Comparison of ENCODE assay signal across 14 mouse cellular contexts in genomic region chr5:33681611-33682388, GRCm38 (mm10). TPM values are rescaled to one million over a fixed set of nuclear protein-coding genes. Genes with fewer than 3 reads are reported as not detected.
DNase-seq lines count a peak whose midpoint lies in the region; ATAC-seq and TF ChIP-seq lines count a peak whose summit lies in the region.
"Had no signal": no experiment of that assay in that cellular context is flagged by ENCODE, and none has a peak within 500 bp of the region (broad histone marks: within the 10 kb centered on the region; RNA-seq: fewer than 3 reads in every experiment).

No protein-coding gene starts in this region.

- ATAC-seq in hindbrain, postnatal 0 days, result no peak
- ATAC-seq in hindbrain, embryonic 16.5 days, result no peak
- no peak for ATAC-seq in limb, embryonic 15.5 days (ENCODE audit: insufficient number of reproducible peaks, low FRiP score, low TSS enrichment, low read depth)
- ATAC-seq in megakaryocyte-erythroid progenitor cell, adult 5-6 weeks (replicated peaks; ENCODE audit: low FRiP score, low TSS enrichment, poor library complexity, severe bottlenecking), result peak; percentile 77

- no peak overlapping the region for H3K4me2 ChIP-seq in hindbrain, postnatal 0 days (ENCODE audit: low read depth, low read length)
- no peak overlapping the region for H3K4me2 ChIP-seq in hindbrain, embryonic 16.5 days (ENCODE audit: low read length)
- no peak overlapping the region for H3K4me2 ChIP-seq in limb, embryonic 15.5 days
- H3K4me2 ChIP-seq: lung, embryonic 14.5 days; neural tube, embryonic 13.5 days had no signal

- 71% methylated on average over 15 of the region's 15 CpGs for WGBS in hindbrain, postnatal 0 days
- 68% methylated on average over 15 of the region's 15 CpGs for WGBS in hindbrain, embryonic 16.5 days
- WGBS in limb, embryonic 15.5 days, result 71% methylated on average over 15 of the region's 15 CpGs

- no peak overlapping the region for H3K4me3 ChIP-seq in hindbrain, postnatal 0 days (ENCODE audit: low read length)
- no peak overlapping the region for H3K4me3 ChIP-seq in hindbrain, embryonic 16.5 days (ENCODE audit: low read length)
- H3K4me3 ChIP-seq in limb, embryonic 15.5 days, result no peak overlapping the region
- H3K4me3 ChIP-seq: neural tube, embryonic 13.5 days had no signal

- no peak overlapping the region for H3K9ac ChIP-seq in hindbrain, postnatal 0 days (replicated peaks; ENCODE audit: low read length)
- H3K9ac ChIP-seq in hindbrain, embryonic 16.5 days (ENCODE audit: low read depth, low read length), result no peak overlapping the region
- no peak overlapping the region for H3K9ac ChIP-seq in limb, embryonic 15.5 days
- H3K9ac ChIP-seq: lung, embryonic 14.5 days; neural tube, embryonic 13.5 days had no signal

- 0 out of 2 replicates have a peak, but pooled peaks cover 3% of the 10 kb centered on the region for H3K27me3 ChIP-seq in hindbrain, postnatal 0 days (ENCODE audit: insufficient read depth, low read length)
- no peaks in the 10 kb centered on the region; the same call in 1 of the 2 replicates for H3K27me3 ChIP-seq in hindbrain, embryonic 16.5 days (replicated peaks; ENCODE audit: control insufficient read depth, insufficient read depth, low read length)
- no peaks in the 10 kb centered on the region for H3K27me3 ChIP-seq in limb, embryonic 15.5 days

- no peak overlapping the region for H3K27ac ChIP-seq in hindbrain, postnatal 0 days
- no peak overlapping the region for H3K27ac ChIP-seq in hindbrain, embryonic 16.5 days (ENCODE audit: low read depth, low read length)
- peak overlapping the region; percentile 47 for H3K27ac ChIP-seq in limb, embryonic 15.5 days
- H3K27ac ChIP-seq: kidney, postnatal 0 days; neural tube, embryonic 13.5 days had no signal

- H3K4me1 ChIP-seq in hindbrain, postnatal 0 days (ENCODE audit: insufficient read depth, low read length), result no peaks in the 10 kb centered on the region
- no peaks in the 10 kb centered on the region for H3K4me1 ChIP-seq in hindbrain, embryonic 16.5 days (ENCODE audit: control insufficient read depth, insufficient read depth, low read depth, low read length)
- H3K4me1 ChIP-seq in limb, embryonic 15.5 days, result peaks cover 24% of the 10 kb centered on the region

- peak; percentile 39 for DNase-seq in hindbrain, postnatal 0 days (ENCODE audit: low spot score)
- peak; percentile 100 for DNase-seq in MEL-GATA-1-ER (ENCODE audit: extremely low read depth, low read depth)
- DNase-seq in left cerebral cortex, adult 8-10 months (ENCODE audit: low spot score in 2 of 2), result no peak
- DNase-seq in spleen, adult 12 weeks (ENCODE audit: low spot score), result no peak
- DNase-seq in kidney, adult 9 months, result no peak
- DNase-seq: cerebellum, postnatal 14 days; heart, postnatal 4 days; lung, embryonic 14.5 days; midbrain, embryonic 14.5 days had no signal

- no peaks in the 10 kb centered on the region for H3K9me3 ChIP-seq in hindbrain, postnatal 0 days (ENCODE audit: low read length)
- H3K9me3 ChIP-seq in hindbrain, embryonic 16.5 days (ENCODE audit: control insufficient read depth, low read length), result no peaks in the 10 kb centered on the region
- H3K9me3 ChIP-seq in limb, embryonic 15.5 days, result no peaks in the 10 kb centered on the region
- H3K9me3 ChIP-seq: neural tube, embryonic 13.5 days had no signal

- TF ChIP-seq CTCF in hindbrain, postnatal 0 days (IDR thresholded peaks at IDR 0.05; ENCODE audit: low read depth), result 0 out of 2 replicates have a peak, but pooled peaks have one; percentile 19

- H3K36me3 ChIP-seq in hindbrain, postnatal 0 days (ENCODE audit: insufficient read depth, low read length), result no peaks in the 10 kb centered on the region
- no peaks in the 10 kb centered on the region for H3K36me3 ChIP-seq in hindbrain, embryonic 16.5 days (ENCODE audit: control insufficient read depth, insufficient read depth, low read length)
- no peaks in the 10 kb centered on the region for H3K36me3 ChIP-seq in limb, embryonic 15.5 days
- H3K36me3 ChIP-seq: neural tube, embryonic 13.5 days had no signal

RNA-seq across cellular contexts. Expression of gene Tmem129, which starts 23.6 kb away (rescaled TPM):
- total RNA-seq in hindbrain, postnatal 0 days (2014; rRNA removed), result 36.9 and 39.3 TPM in 2 replicates
- 22.0 and 23.6 TPM in 2 replicates for polyA plus RNA-seq in hindbrain, postnatal 0 days (2015; fragmentation: Nextera tagmentation; extraction: Ambion mirVana)
- polyA plus RNA-seq in hindbrain, embryonic 16.5 days (2015; fragmentation: Nextera tagmentation; extraction: Ambion mirVana), result 32.5 and 35.3 TPM in 2 replicates
- 45.8 and 49.7 TPM in 2 replicates for polyA plus RNA-seq in limb, embryonic 15.5 days (2015; fragmentation: Nextera tagmentation; extraction: Ambion mirVana)
- 20.5 and 30.5 TPM in 2 replicates for total RNA-seq in megakaryocyte-erythroid progenitor cell, adult 5-6 weeks (2014; fragmentation: Nextera tagmentation)
- total RNA-seq in megakaryocyte-erythroid progenitor cell, adult 5-6 weeks (2017), result 12.3 and 34.4 TPM in 2 replicates
- 10 to 100 TPM; 23.1 to 26.2 (median 24.0) TPM for total RNA-seq in left cerebral cortex, adult 8-10 months (2022)

RNA-seq across cellular contexts. Expression of gene Tacc3, which starts 23.9 kb away (rescaled TPM):
- total RNA-seq in hindbrain, postnatal 0 days (2014; rRNA removed), result 19.2 and 30.0 TPM in 2 replicates
- polyA plus RNA-seq in hindbrain, postnatal 0 days (2015; fragmentation: Nextera tagmentation; extraction: Ambion mirVana), result 39.0 and 49.1 TPM in 2 replicates
- polyA plus RNA-seq in hindbrain, embryonic 16.5 days (2015; fragmentation: Nextera tagmentation; extraction: Ambion mirVana), result 42.2 and 46.0 TPM in 2 replicates
- polyA plus RNA-seq in limb, embryonic 15.5 days (2015; fragmentation: Nextera tagmentation; extraction: Ambion mirVana), result 150 and 151 TPM in 2 replicates
- 121 and 124 TPM in 2 replicates for total RNA-seq in megakaryocyte-erythroid progenitor cell, adult 5-6 weeks (2014; fragmentation: Nextera tagmentation)
- 124 and 155 TPM in 2 replicates for total RNA-seq in megakaryocyte-erythroid progenitor cell, adult 5-6 weeks (2017)
- total RNA-seq in left cerebral cortex, adult 8-10 months (2022), result 1 to 10 TPM; 5.3 to 7.5 (median 6.9) TPM

RNA-seq across cellular contexts. Expression of gene Slbp, which starts 29.4 kb away (rescaled TPM):
- 66.0 and 67.4 TPM in 2 replicates for total RNA-seq in hindbrain, postnatal 0 days (2014; rRNA removed)
- polyA plus RNA-seq in hindbrain, postnatal 0 days (2015; fragmentation: Nextera tagmentation; extraction: Ambion mirVana), result 128 and 132 TPM in 2 replicates
- polyA plus RNA-seq in hindbrain, embryonic 16.5 days (2015; fragmentation: Nextera tagmentation; extraction: Ambion mirVana), result 128 and 133 TPM in 2 replicates
- 204 and 206 TPM in 2 replicates for polyA plus RNA-seq in limb, embryonic 15.5 days (2015; fragmentation: Nextera tagmentation; extraction: Ambion mirVana)
- 229 and 276 TPM in 2 replicates for total RNA-seq in megakaryocyte-erythroid progenitor cell, adult 5-6 weeks (2014; fragmentation: Nextera tagmentation)
- 348 and 369 TPM in 2 replicates for total RNA-seq in megakaryocyte-erythroid progenitor cell, adult 5-6 weeks (2017)
- total RNA-seq in left cerebral cortex, adult 8-10 months (2022), result 10 to 100 TPM; 25.0 to 28.6 (median 26.4) TPM

RNA-seq across cellular contexts. Expression of gene Fgfr3, which starts 39.7 kb away (rescaled TPM):
- 147 and 148 TPM in 2 replicates for total RNA-seq in hindbrain, postnatal 0 days (2014; rRNA removed)
- polyA plus RNA-seq in hindbrain, postnatal 0 days (2015; fragmentation: Nextera tagmentation; extraction: Ambion mirVana), result 43.5 and 52.1 TPM in 2 replicates
- 45.9 and 48.2 TPM in 2 replicates for polyA plus RNA-seq in hindbrain, embryonic 16.5 days (2015; fragmentation: Nextera tagmentation; extraction: Ambion mirVana)
- 33.5 and 37.1 TPM in 2 replicates for polyA plus RNA-seq in limb, embryonic 15.5 days (2015; fragmentation: Nextera tagmentation; extraction: Ambion mirVana)
- total RNA-seq in megakaryocyte-erythroid progenitor cell, adult 5-6 weeks (2014; fragmentation: Nextera tagmentation), result not detected in 2 replicates
- total RNA-seq in megakaryocyte-erythroid progenitor cell, adult 5-6 weeks (2017), result not detected in 2 replicates
- total RNA-seq in left cerebral cortex, adult 8-10 months (2022), result 100 to 1,000 TPM; 103 to 113 (median 105) TPM

RNA-seq across cellular contexts. Expression of gene Gm9903, which starts 52.1 kb away (rescaled TPM):
- total RNA-seq in hindbrain, postnatal 0 days (2014; rRNA removed), result 0.89 and 2.1 TPM in 2 replicates
- 0.21 and 0.66 TPM in 2 replicates for polyA plus RNA-seq in hindbrain, postnatal 0 days (2015; fragmentation: Nextera tagmentation; extraction: Ambion mirVana)
- 0.45 and 0.92 TPM in 2 replicates for polyA plus RNA-seq in hindbrain, embryonic 16.5 days (2015; fragmentation: Nextera tagmentation; extraction: Ambion mirVana)
- 0.29 and 0.35 TPM in 2 replicates for polyA plus RNA-seq in limb, embryonic 15.5 days (2015; fragmentation: Nextera tagmentation; extraction: Ambion mirVana)
- not detected in 2 replicates for total RNA-seq in megakaryocyte-erythroid progenitor cell, adult 5-6 weeks (2014; fragmentation: Nextera tagmentation)
- 0.69 TPM in 1 of 2 replicates, not detected in the other for total RNA-seq in megakaryocyte-erythroid progenitor cell, adult 5-6 weeks (2017)
- total RNA-seq in left cerebral cortex, adult 8-10 months (2022), result under 1 TPM; 0.55 to 0.89 (median 0.76) TPM

Comparison
In these comparisons a context has a peak if more than half of its experiments do, and no peak if none do; other contexts are left out.
1. DNase-seq: peak in hindbrain, postnatal 0 days (single experiment) and MEL-GATA-1-ER (single experiment); none in left cerebral cortex, adult 8-10 months (0 of 2), spleen, adult 12 weeks (single experiment) and kidney, adult 9 months (single experiment).